Mouse (Mus musculus): ENCODE data around the gene B4galnt3.

- TF ChIP-seq EP300 (IDR thresholded peaks at IDR 0.05; ENCODE audit: low read depth): no peak
- no peak for TF ChIP-seq CTCF (IDR thresholded peaks at IDR 0.05; ENCODE audit: low read depth)
Observed at GRCm38 (mm10) chr6:120256431-120256935, 37.9 kb downstream of the B4galnt3 start.
